Mouse (Mus musculus) urinary bladder, postnatal 36 days (tissue): ENCODE results near the gene Hes2.

Experiments used
- DNase-seq, 2 experiments: peaks; one replicate each; pipeline ENCODE4 v3.0.0; 2022; ENCODE audit warnings: low spot score in 2 of 2, mixed read lengths in 1 of 2

The Hes2 gene

GRCm38 (mm10) chr4:152185510-152186204, 27.0 kb downstream of the Hes2 start:
- peak; percentile 77 to 82 for DNase-seq

- no peak for DNase-seq
These were observed 27.8 kb downstream of the Hes2 start for GRCm38 (mm10) chr4:152186205-152187082.

- DNase-seq, result no peak
These were observed 28.5 kb downstream of the Hes2 start for GRCm38 (mm10) chr4:152187142-152187541.

GRCm38 (mm10) chr4:152188651-152189050, 30.0 kb downstream of the Hes2 start:
- no peak for DNase-seq

GRCm38 (mm10) chr4:152189071-152189470, 30.4 kb downstream of the Hes2 start:
- no peak for DNase-seq

GRCm38 (mm10) chr4:152189691-152190090, 31.0 kb downstream of the Hes2 start:
- DNase-seq, result no peak

GRCm38 (mm10) chr4:152190096-152190653, 31.5 kb downstream of the Hes2 start:
- no peak for DNase-seq

GRCm38 (mm10) chr4:152190701-152191100, 32.0 kb downstream of the Hes2 start:
- DNase-seq, result no peak

- DNase-seq, result no peak
These were observed 33.9 kb downstream of the Hes2 start for GRCm38 (mm10) chr4:152192569-152192968.

- DNase-seq, result no peak
These were observed 36.0 kb downstream of the Hes2 start for GRCm38 (mm10) chr4:152194476-152195175.

GRCm38 (mm10) chr4:152196276-152196675, 37.6 kb downstream of the Hes2 start:
- DNase-seq, result no peak

GRCm38 (mm10) chr4:152197545-152197944, 38.9 kb downstream of the Hes2 start:
- DNase-seq, result no peak

- DNase-seq, result no peak
These were observed 41.0 kb downstream of the Hes2 start for GRCm38 (mm10) chr4:152199617-152200016.

- no peak for DNase-seq
These were observed 42.8 kb downstream of the Hes2 start for GRCm38 (mm10) chr4:152201492-152201891.

- no peak for DNase-seq
These were observed 43.8 kb downstream of the Hes2 start for GRCm38 (mm10) chr4:152202418-152202817.

- DNase-seq, result no peak
These were observed 44.2 kb downstream of the Hes2 start for GRCm38 (mm10) chr4:152202905-152203304.

GRCm38 (mm10) chr4:152204663-152205062, 46.0 kb downstream of the Hes2 start:
- no peak for DNase-seq

GRCm38 (mm10) chr4:152206199-152206598, 47.5 kb downstream of the Hes2 start:
- DNase-seq, result no peak

GRCm38 (mm10) chr4:152209623-152210022, 51.0 kb downstream of the Hes2 start:
- DNase-seq, result no peak
